Mouse (Mus musculus) spleen, adult 2 months (tissue): Measurements from ENCODE around the gene Pop7.

Experiments
- CTCF ChIP-seq: fragments of 200-500 bp; IDR thresholded peaks from 2 replicates; pipeline ENCODE4 v1.5.1; 2011; ENCODE audit warnings: mild to moderate bottlenecking, inconsistent platforms; ENCODE audit not compliant: insufficient read depth, insufficient read length, insufficient replicate concordance; ENCODE audit errors: extremely low read depth
- POLR2A ChIP-seq: fragments of 200-500 bp; IDR thresholded peaks from 2 replicates; pipeline ENCODE4 v1.6.1; 2011; ENCODE audit warnings: low read depth, low read length, inconsistent platforms

DNA sequence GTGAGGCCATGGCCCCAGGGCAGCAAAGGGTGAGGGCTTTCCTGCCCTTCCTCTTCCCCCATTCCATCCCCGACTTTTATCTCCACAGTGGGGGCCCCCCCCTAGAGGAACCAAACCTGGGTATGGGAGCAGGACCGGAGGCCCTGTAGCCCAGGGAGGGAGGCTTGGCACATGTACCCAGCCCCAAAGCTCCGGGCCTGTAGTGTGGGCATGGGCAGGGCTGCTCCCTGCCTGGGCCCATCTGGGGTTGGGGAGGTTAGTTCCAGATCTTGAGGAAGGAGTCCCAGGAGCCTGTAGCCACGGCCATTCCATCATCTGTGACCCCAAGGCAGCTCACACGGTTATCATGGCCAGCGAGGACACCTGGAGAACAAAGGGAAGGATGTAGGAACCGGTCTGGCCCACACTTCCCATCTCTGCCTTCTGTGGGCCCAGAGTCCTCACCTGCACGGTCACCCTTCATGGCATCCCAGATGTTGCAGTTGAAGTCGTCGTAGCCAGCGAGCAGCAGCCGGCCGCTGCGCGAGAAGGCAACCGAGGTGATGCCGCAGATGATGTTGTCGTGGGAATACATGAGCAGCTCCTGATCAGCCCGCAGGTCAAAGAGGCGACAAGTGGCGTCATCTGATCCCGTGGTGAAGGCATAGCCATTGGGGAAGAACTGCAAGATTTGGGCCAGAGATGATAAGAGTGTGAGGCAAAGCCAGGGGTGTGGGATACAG, 26.1 kb upstream of the Pop7 start:
- no peak for TF ChIP-seq CTCF
- no peak for TF ChIP-seq POLR2A
